Mouse (Mus musculus) kidney, postnatal 0 days (tissue): ENCODE measurements around the gene Btc. TPM values are rescaled to one million over a fixed set of nuclear protein-coding genes. Genes with fewer than 3 reads are reported as not detected.

Source experiments
- ATAC-seq: fragments of 200-750 bp; cut with Nextera tagmentation; replicated peaks from 2 replicates; pipeline ENCODE4 v1.8.0; 2017; ENCODE audit warnings: low read depth, moderate number of reproducible peaks, moderate TSS enrichment, moderate library complexity; ENCODE audit not compliant: low FRiP score
- DNase-seq: peaks from one replicate; pipeline ENCODE4 v3.0.0-alpha.2; 2016; ENCODE audit warnings: low spot score
- H3K27ac ChIP-seq: fragments of 300-500 bp; sonication (generic); 2 replicates; pipeline ENCODE4 v1.5.1; 2014; ENCODE audit warnings: mild to moderate bottlenecking
- H3K27me3 ChIP-seq: fragments of 300-500 bp; sonication (generic); 2 replicates; pipeline ENCODE4 v1.6.1; 2014; ENCODE audit warnings: low read length, mixed read lengths; ENCODE audit not compliant: insufficient read depth
- H3K36me3 ChIP-seq: fragments of 300-500 bp; sonication (generic); 2 replicates; pipeline ENCODE4 v1.6.1; 2014; ENCODE audit warnings: low read length, mixed read lengths; ENCODE audit not compliant: insufficient read depth
- H3K4me1 ChIP-seq: fragments of 300-500 bp; sonication (generic); replicated peaks from 2 replicates; pipeline ENCODE4 v1.6.1; 2014; ENCODE audit warnings: antibody characterized with exemption, low read length, mixed read lengths; ENCODE audit not compliant: insufficient read depth
- H3K4me2 ChIP-seq: fragments of 300-500 bp; sonication (generic); 2 replicates; pipeline ENCODE4 v1.6.1; 2014; ENCODE audit warnings: mild to moderate bottlenecking, low read length, moderate library complexity, mixed read lengths
- H3K4me3 ChIP-seq: fragments of 300-500 bp; sonication (generic); replicated peaks from 2 replicates; pipeline ENCODE4 v1.5.1; 2014; ENCODE audit warnings: low read depth, low read length
- H3K9ac ChIP-seq: fragments of 300-500 bp; sonication (generic); 2 replicates; pipeline ENCODE4 v1.6.1; 2014; ENCODE audit warnings: low read depth, low read length
- H3K9me3 ChIP-seq: fragments of 300-500 bp; sonication (generic); replicated peaks from 2 replicates; pipeline ENCODE4 v1.6.1; 2016; ENCODE audit warnings: low read length, inconsistent platforms, mixed read lengths
- CTCF ChIP-seq: IDR thresholded peaks from 2 replicates; pipeline ENCODE4 v1.5.1; 2016; ENCODE audit warnings: antibody characterized with exemption, low read depth, mild to moderate bottlenecking, moderate library complexity
- whole genome bisulfite sequencing: fragments of 180-500 bp; shearing (Covaris S2); extraction: QIAGEN DNeasy Blood & Tissue Kit; methylation state at CpG from one replicate; pipeline ENCODE4 v1.1.7; 2014; 5-methylcytosine and 5-hydroxymethylcytosine counted together
- polyA plus RNA-seq: library from polyadenylated mRNA; unstranded; fragments of >200 nt; fragmentation: Nextera tagmentation; extraction: Ambion mirVana; gene quantifications from 2 replicates; pipeline ENCODE4 v1.2.1, GENCODE M21; 2015

The Btc gene
- polyA plus RNA-seq: 21.4 and 22.2 TPM in 2 replicates

DNA sequence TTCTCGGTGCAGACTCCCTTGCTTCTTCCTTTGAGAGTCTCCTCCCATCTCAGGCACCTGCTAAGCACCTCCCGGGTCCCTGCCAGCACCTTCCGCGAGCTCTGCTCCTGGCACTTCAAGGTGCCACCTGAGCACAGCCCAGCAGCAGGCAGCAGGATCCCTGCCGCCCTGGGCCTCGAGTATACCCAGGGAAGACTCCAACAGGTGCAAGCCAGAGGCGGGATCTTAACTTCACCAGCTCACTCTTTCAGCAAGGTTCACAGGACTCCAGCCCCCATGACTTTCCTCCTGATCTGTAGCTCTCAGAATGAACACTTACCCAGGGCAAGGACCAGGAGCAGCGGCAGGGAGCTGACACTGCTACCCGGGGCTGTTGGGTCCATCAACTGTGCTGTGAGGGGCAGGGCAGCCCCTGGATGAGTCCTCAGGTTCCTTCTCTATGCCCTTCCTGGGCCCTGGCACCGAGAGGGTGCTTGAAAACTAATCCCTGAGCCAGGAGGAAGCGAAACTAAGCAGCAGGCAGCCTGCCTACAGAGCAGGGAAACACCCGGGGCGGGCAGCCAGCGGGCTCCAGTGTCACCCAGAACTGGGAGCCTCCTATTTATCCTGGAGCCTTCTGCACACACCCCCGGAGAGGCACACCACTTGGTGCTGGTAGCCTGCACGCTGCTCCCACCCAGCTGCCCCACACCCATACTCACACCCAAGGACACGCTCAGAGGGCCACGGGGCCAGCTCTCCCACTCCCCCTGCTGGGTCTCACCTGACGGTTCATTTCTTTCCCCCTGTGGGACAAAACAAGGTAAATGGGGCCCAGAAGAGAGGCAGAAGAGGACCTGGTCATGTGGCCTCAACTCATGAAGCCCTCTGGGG, at the start of gene Btc:
Btc (minus strand) TSS at position 656 of the 873 bp plus-strand sequence.
- DNase-seq: peak; percentile 68
- Histone ChIP-seq H3K36me3 (no peaks in the 10 kb centered on the region), H3K27me3 (no peaks in the 10 kb centered on the region), H3K27ac (peak within 1 kb of the TSS; percentile 81), H3K9me3 (no peaks in the 10 kb centered on the region), H3K4me1 (no peaks in the 10 kb centered on the region), H3K4me2 (peak within 1 kb of the TSS; percentile 80), H3K4me3 (peak within 1 kb of the TSS; percentile 41), H3K9ac (peak within 1 kb of the TSS; percentile 56)
- ATAC-seq: peak; percentile 95
- peak; percentile 72 for TF ChIP-seq CTCF
- WGBS: 6% methylated on average over 19 of the region's 19 CpGs

DNA sequence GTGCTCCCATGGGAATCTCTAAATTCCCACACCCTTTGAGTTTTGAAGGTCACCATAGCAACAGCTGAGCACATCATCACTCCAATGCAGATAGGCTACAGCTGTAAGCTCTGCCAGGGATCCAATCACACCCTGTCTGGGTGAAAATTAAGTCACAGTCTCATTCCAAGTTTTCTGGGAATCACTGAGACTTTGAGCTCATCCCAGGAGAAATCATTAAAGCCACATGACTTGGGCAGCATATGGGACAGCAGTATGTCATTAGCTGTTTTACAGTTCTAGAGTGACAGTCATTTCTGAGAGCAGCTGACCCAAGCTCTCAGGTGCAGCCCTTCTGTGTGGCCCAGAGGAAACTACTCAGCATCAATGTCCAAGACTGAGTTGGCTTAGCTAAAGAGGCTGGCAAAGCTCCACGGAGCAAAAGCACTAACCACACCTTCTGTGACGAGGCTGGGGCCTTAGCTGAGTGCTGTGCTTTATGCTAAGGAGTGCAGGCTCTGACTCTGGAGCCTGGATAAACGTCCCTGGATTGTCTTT, 42.3 kb upstream of the Btc start:
- Histone ChIP-seq H3K27ac (no peak overlapping the region), H3K4me3 (no peak overlapping the region), H3K4me2 (no peak overlapping the region), H3K36me3 (no peaks in the 10 kb centered on the region), H3K27me3 (no peaks in the 10 kb centered on the region), H3K9ac (no peak overlapping the region), H3K9me3 (no peaks in the 10 kb centered on the region), H3K4me1 (no peaks in the 10 kb centered on the region)
- DNase-seq (no peak), ATAC-seq (no peak)
- no peak for TF ChIP-seq CTCF
- WGBS: 32% methylated on average over 3 of the region's 3 CpGs

DNA sequence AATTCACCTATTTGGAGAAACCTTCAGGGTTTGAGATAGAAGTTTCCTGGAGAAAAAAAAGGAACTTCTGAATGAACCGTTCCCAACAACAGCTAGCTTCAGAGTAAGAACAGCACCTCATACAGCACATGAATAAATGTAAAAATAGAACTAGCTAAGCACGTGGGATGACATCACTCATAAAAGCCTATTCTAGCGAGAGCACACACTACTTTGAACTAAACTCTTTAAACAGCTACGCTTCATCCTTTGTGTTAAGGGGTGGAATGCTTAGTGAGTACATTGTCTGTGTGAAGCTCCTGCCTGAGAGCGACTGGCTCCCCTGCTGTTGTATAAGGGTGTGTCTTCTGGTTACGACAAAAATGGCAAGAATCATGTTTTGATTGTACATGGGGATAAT, 33.8 kb upstream of the Btc start:
- no peaks in the 10 kb centered on the region for H3K9me3 ChIP-seq
- no peak for TF ChIP-seq CTCF
- DNase-seq (no peak), ATAC-seq (no peak)
- no peaks in the 10 kb centered on the region for H3K4me1 ChIP-seq
- H3K27me3 ChIP-seq: no peaks in the 10 kb centered on the region
- no peak overlapping the region for H3K4me3 ChIP-seq
- no peak overlapping the region for H3K4me2 ChIP-seq
- WGBS: 78% methylated on average over 6 of the region's 6 CpGs
- no peak overlapping the region for H3K9ac ChIP-seq
- H3K36me3 ChIP-seq: no peaks in the 10 kb centered on the region
- H3K27ac ChIP-seq: no peak overlapping the region

DNA sequence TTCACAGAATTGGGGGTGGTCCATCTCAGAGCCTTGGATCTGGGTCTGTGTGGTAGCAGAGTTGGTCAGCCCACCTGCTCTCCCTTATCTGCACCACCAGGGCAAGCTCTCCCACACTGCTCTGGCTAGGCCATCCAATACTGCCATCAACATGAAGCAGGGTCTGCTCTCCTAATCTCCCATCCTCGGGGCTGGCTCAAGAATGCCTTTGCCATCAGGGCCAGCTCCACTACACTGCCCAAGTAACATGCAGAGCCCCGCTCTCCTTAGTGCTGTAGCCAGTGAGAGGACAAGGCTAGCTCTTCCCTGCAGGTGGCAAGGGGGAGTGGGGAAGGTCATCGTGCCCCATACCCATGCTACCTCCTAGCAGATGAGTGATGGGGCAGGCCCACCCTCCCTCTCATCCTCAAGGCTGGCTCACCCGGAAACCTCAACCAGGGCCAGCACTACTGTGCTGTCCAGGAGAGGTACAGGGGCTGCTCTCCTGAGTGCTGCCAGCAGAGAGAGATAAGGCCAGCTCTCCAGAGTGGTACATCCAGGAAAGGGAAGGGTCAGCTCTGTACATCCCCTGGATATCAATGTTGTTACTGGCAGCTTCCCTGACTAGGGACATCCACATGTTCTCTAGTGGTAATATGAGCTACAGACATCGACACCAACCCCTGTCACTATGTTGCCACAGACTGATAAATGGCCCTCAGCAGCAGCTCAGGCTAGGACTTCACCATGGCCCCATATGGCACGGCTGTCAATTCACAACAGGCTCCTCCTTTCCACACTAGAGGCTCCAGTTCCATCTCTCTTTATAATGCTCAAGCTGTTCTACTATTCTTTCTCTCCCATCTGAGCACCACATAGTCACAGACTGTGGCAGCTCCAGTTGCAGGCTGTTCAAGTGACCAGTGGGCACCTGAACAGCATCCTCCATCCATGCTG, 32.2 kb upstream of the Btc start:
- no peak for TF ChIP-seq CTCF
- WGBS: 53% methylated on average over 6 of the region's 6 CpGs
- no peaks in the 10 kb centered on the region for H3K9me3 ChIP-seq
- no peaks in the 10 kb centered on the region for H3K4me1 ChIP-seq
- H3K4me2 ChIP-seq: no peak overlapping the region
- no peaks in the 10 kb centered on the region for H3K27me3 ChIP-seq
- ATAC-seq (peak; percentile 29; the same call in 1 of the 2 replicates), DNase-seq (no peak)
- no peaks in the 10 kb centered on the region for H3K36me3 ChIP-seq
- H3K27ac ChIP-seq: no peak overlapping the region
- no peak overlapping the region for H3K9ac ChIP-seq
- H3K4me3 ChIP-seq: no peak overlapping the region

- Histone ChIP-seq H3K9ac (no peak overlapping the region), H3K27ac (no peak overlapping the region), H3K36me3 (no peaks in the 10 kb centered on the region), H3K9me3 (no peaks in the 10 kb centered on the region), H3K4me3 (no peak overlapping the region), H3K27me3 (no peaks in the 10 kb centered on the region), H3K4me2 (no peak overlapping the region), H3K4me1 (no peaks in the 10 kb centered on the region)
- 18% methylated on average over 8 of the region's 8 CpGs for WGBS
- ATAC-seq: no peak
- DNase-seq: peak; percentile 16
- no peak for TF ChIP-seq CTCF
Measured at GRCm38 (mm10) chr5:91428547-91428946, 25.8 kb upstream of the Btc start.

- Histone ChIP-seq H3K27me3 (no peaks in the 10 kb centered on the region), H3K27ac (no peak overlapping the region), H3K4me3 (no peak overlapping the region), H3K4me2 (no peak overlapping the region), H3K4me1 (no peaks in the 10 kb centered on the region), H3K9ac (no peak overlapping the region), H3K36me3 (no peaks in the 10 kb centered on the region), H3K9me3 (no peaks in the 10 kb centered on the region)
- WGBS: 78% methylated on average over 8 of the region's 8 CpGs
- TF ChIP-seq CTCF: no peak
- ATAC-seq: no peak
- no peak for DNase-seq
Measured at GRCm38 (mm10) chr5:91413814-91414213, 11.0 kb upstream of the Btc start.
